Mouse (Mus musculus): ENCODE measurements around the gene Zfp791. TPM values are rescaled to one million over a fixed set of nuclear protein-coding genes. Genes with fewer than 3 reads are reported as not detected.

Zfp791 gene
- polyA plus RNA-seq (2015; fragmentation: Nextera tagmentation; extraction: Ambion mirVana) = 3.0 and 3.6 TPM in 2 replicates

GRCm38 (mm10) chr8:85122995-85123394 lies at the start of gene Zfp791:
TSS of gene Zfp791 (minus strand) at chr8:85123095.

GRCm38 (mm10) chr8:85151624-85152023 lies 28.7 kb upstream of the Zfp791 start, which contains the start of gene Cks1brt:
TSS of gene Cks1brt (plus strand) at chr8:85151924.

DNA sequence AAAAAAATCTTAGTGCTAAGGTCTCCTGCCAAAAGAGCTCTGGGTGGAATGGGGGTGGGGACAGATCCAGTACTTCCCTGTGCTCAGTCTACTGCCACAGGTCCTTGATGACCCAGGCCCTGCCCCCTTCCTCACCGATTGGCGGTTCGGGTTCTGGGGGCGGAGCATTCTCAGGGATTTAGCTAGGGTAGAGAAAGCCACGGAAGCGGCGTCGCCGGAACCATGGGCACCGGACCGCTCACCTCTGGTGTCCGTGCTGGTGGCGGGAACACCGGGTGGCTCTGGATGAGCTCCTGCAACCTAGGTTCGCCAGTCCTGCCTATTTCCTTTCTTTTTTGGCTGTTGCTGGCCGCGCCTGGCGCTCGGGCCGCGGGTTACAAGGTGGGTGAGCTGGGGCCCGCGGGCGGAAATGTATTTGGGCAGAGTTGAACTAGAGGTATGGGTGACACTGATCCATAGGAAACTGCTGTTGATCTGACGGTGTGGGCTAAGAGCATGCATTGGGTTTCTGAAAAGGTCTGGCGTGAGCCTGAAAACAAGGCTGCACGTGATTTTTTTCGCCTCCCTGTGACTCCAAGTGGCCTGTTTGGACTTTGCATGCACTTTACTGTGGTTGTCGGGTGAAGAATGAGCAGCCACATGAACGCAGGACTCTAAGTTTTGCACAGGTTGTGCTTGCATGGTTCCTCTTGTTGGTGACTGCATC lies 39.6 kb downstream of the Zfp791 start, which contains the start of gene Man2b1:
Man2b1 (plus strand) TSS at position 163 of the 706 bp plus-strand sequence.

DNA sequence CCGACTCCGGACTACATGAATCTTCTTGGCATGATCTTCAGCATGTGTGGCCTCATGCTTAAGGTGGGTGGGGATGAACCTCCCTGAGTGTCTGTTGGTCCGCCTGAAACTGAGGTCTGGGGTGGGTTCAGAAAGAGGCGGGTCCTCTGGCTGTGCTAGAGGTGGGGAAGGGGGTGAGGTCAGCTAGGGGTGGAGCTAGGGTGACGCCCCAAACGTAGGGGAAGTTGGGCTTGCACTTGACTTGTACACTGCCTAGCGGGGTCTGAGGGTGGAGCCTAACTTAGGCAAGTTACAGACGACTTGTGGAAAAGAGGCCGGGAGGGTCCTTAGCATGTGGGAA lies 41.7 kb downstream of the Zfp791 start, which contains the start of gene Wdr83:
Wdr83 (minus strand) TSS at position 91 of the 340 bp plus-strand sequence.

GRCm38 (mm10) chr8:85080532-85081215 lies 42.2 kb downstream of the Zfp791 start, which contains the start of gene Wdr83os:
TSS of gene Wdr83os (plus strand) at chr8:85080740.

GRCm38 (mm10) chr8:85071514-85072281 lies 51.2 kb downstream of the Zfp791 start, which contains the start of gene Dhps:
TSS of gene Dhps (plus strand) at chr8:85071757.

GRCm38 (mm10) chr8:85067982-85068381 lies 54.9 kb downstream of the Zfp791 start, which contains the start of gene Gm5741:
TSS of gene Gm5741 (minus strand) at chr8:85067982.

DNA sequence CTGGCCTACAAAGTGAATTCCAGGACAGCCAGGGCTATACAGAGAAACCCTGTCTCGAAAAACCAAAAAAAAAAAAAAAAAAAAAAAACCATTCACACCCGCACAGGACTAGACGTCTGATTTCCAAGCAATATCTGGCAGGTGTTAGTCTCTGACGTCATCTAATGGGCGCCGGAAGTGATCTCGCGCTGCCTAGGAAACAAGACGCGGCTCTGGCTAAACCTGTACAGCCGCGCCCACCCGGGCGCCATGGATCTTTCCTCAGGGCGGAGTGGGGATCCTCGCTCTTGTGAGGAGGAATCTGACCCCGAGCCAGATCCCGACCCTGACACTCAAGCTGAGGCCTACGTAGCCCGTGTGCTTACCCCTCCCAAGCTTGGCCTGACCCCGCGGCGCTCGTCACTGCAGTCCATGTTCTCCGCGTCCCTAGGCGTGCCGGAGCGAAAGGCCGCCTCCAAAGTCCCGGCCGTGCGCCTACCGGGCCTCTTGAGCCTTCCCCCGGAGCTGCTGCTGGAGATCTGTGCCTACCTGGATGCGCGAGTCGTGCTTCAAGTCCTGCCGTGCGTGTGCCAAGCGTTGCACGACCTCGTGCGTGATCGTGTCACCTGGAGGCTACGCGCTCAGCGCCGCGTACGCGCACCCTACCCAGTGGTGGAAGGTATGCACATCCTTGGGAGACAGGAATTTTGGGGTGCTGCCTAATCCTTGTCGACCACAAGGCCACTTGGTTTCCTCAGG lies 62.8 kb downstream of the Zfp791 start, which contains the start of gene Fbxw9:
Fbxw9 (plus strand) TSS at position 177 of the 738 bp plus-strand sequence.

Small RNA genes within 50 kb of the gene (microRNA-seq; reads per million reads assigned to microRNA genes)
- gene Gm23388 (not detected), gene Mir7070 (1.5 reads per million)

Other genes starting within 250 kb of the Zfp791 start
- gene Gcdh, start 229.2 kb downstream of the Zfp791 start, polyA plus RNA-seq (2015; fragmentation: Nextera tagmentation; extraction: Ambion mirVana) = 39.3 and 46.9 TPM in 2 replicates
- gene Klf1, start 221.2 kb downstream of the Zfp791 start, polyA plus RNA-seq (2015; fragmentation: Nextera tagmentation; extraction: Ambion mirVana) = 0.32 and 0.45 TPM in 2 replicates
- 8.1 and 8.6 TPM in 2 replicates for gene Dnase2a, start 214.5 kb downstream of the Zfp791 start, polyA plus RNA-seq (2015; fragmentation: Nextera tagmentation; extraction: Ambion mirVana)
- 66.1 and 78.5 TPM in 2 replicates for gene Mast1, start 185.7 kb downstream of the Zfp791 start, polyA plus RNA-seq (2015; fragmentation: Nextera tagmentation; extraction: Ambion mirVana)
- gene Rtbdn, start 176.1 kb downstream of the Zfp791 start, polyA plus RNA-seq (2015; fragmentation: Nextera tagmentation; extraction: Ambion mirVana) = 3.0 and 4.9 TPM in 2 replicates
- not detected in 2 replicates for gene Gm49661, start 153.7 kb downstream of the Zfp791 start, polyA plus RNA-seq (2015; fragmentation: Nextera tagmentation; extraction: Ambion mirVana)
- gene Prdx2, start 153.5 kb downstream of the Zfp791 start, polyA plus RNA-seq (2015; fragmentation: Nextera tagmentation; extraction: Ambion mirVana) = 803 and 820 TPM in 2 replicates
- gene Rnaseh2a, start 153.3 kb downstream of the Zfp791 start, polyA plus RNA-seq (2015; fragmentation: Nextera tagmentation; extraction: Ambion mirVana) = 52.7 and 61.5 TPM in 2 replicates
- gene Junb, start 144.4 kb downstream of the Zfp791 start, polyA plus RNA-seq (2015; fragmentation: Nextera tagmentation; extraction: Ambion mirVana) = 8.8 and 9.0 TPM in 2 replicates
- 24.5 and 30.2 TPM in 2 replicates for gene Hook2, start 132.5 kb downstream of the Zfp791 start, polyA plus RNA-seq (2015; fragmentation: Nextera tagmentation; extraction: Ambion mirVana)
- gene Best2, start 108.6 kb downstream of the Zfp791 start, polyA plus RNA-seq (2015; fragmentation: Nextera tagmentation; extraction: Ambion mirVana) = 0.19 TPM in 1 of 2 replicates, not detected in the other
- gene Asna1, start 97.8 kb downstream of the Zfp791 start, polyA plus RNA-seq (2015; fragmentation: Nextera tagmentation; extraction: Ambion mirVana) = 139 and 141 TPM in 2 replicates
- gene Trir, start 96.3 kb downstream of the Zfp791 start, polyA plus RNA-seq (2015; fragmentation: Nextera tagmentation; extraction: Ambion mirVana) = 157 and 167 TPM in 2 replicates
- 45.5 and 47.6 TPM in 2 replicates for gene Tnpo2, start 86.2 kb downstream of the Zfp791 start, polyA plus RNA-seq (2015; fragmentation: Nextera tagmentation; extraction: Ambion mirVana)
- gene Fbxw9, start 63.0 kb downstream of the Zfp791 start, polyA plus RNA-seq (2015; fragmentation: Nextera tagmentation; extraction: Ambion mirVana) = 66.7 and 79.1 TPM in 2 replicates
- gene Gm5741, start 55.1 kb downstream of the Zfp791 start, polyA plus RNA-seq (2015; fragmentation: Nextera tagmentation; extraction: Ambion mirVana) = not detected in 2 replicates
- gene Dhps, start 51.3 kb downstream of the Zfp791 start, polyA plus RNA-seq (2015; fragmentation: Nextera tagmentation; extraction: Ambion mirVana) = 131 and 132 TPM in 2 replicates
- 127 and 135 TPM in 2 replicates for gene Wdr83os, start 42.4 kb downstream of the Zfp791 start, polyA plus RNA-seq (2015; fragmentation: Nextera tagmentation; extraction: Ambion mirVana)
- 34.8 and 42.5 TPM in 2 replicates for gene Wdr83, start 41.8 kb downstream of the Zfp791 start, polyA plus RNA-seq (2015; fragmentation: Nextera tagmentation; extraction: Ambion mirVana)
- 20.5 and 24.7 TPM in 2 replicates for gene Man2b1, start 39.8 kb downstream of the Zfp791 start, polyA plus RNA-seq (2015; fragmentation: Nextera tagmentation; extraction: Ambion mirVana)
- not detected in 2 replicates for gene Cks1brt, start 28.8 kb upstream of the Zfp791 start, polyA plus RNA-seq (2015; fragmentation: Nextera tagmentation; extraction: Ambion mirVana)
- not detected in 2 replicates for gene Olfr371, start 102.9 kb upstream of the Zfp791 start, polyA plus RNA-seq (2015; fragmentation: Nextera tagmentation; extraction: Ambion mirVana)
- 67.2 and 68.6 TPM in 2 replicates for gene Orc6, start 176.5 kb upstream of the Zfp791 start, polyA plus RNA-seq (2015; fragmentation: Nextera tagmentation; extraction: Ambion mirVana)
- 134 and 147 TPM in 2 replicates for gene Vps35, start 176.7 kb upstream of the Zfp791 start, polyA plus RNA-seq (2015; fragmentation: Nextera tagmentation; extraction: Ambion mirVana)

All from neural tube, postnatal 0 days (tissue).